Mouse (Mus musculus) liver, embryonic 13.5 days (tissue): ENCODE measurements around the gene Tubgcp6. TPM values are rescaled to one million over a fixed set of nuclear protein-coding genes. Genes with fewer than 3 reads are reported as not detected.
A peak's percentile ranks its signal among the peaks of the same experiment; 100 is the strongest.

Source experiments
- ATAC-seq: fragments of 200-750 bp; cut with Nextera tagmentation; 2 replicates; pipeline ENCODE4 v1.8.0; 2017; ENCODE audit warnings: low read depth, mild to moderate bottlenecking, moderate number of reproducible peaks, moderate library complexity
- DNase-seq: peaks from one replicate; pipeline ENCODE4 v3.0.0; 2022
- H3K27ac ChIP-seq: fragments of 300-500 bp; sonication (generic); 2 replicates; pipeline ENCODE4 v1.5.1; 2015; ENCODE audit warnings: moderate library complexity, mild to moderate bottlenecking, inconsistent platforms
- H3K27me3 ChIP-seq: fragments of 300-500 bp; sonication (generic); 2 replicates; pipeline ENCODE4 v1.6.1; 2015; ENCODE audit warnings: mild to moderate bottlenecking, inconsistent platforms
- H3K36me3 ChIP-seq: fragments of 300-500 bp; sonication (generic); 2 replicates; pipeline ENCODE4 v1.6.1; 2015; ENCODE audit warnings: mild to moderate bottlenecking, inconsistent platforms
- H3K4me1 ChIP-seq: fragments of 300-500 bp; sonication (generic); replicated peaks from 2 replicates; pipeline ENCODE4 v1.6.1; 2015; ENCODE audit warnings: inconsistent platforms
- H3K4me2 ChIP-seq: fragments of 300-500 bp; sonication (generic); 2 replicates; pipeline ENCODE4 v1.6.1; 2015; ENCODE audit warnings: inconsistent platforms, mild to moderate bottlenecking, moderate library complexity
- H3K4me3 ChIP-seq: fragments of 300-500 bp; sonication (generic); replicated peaks from 2 replicates; pipeline ENCODE4 v1.5.1; 2015; ENCODE audit warnings: mild to moderate bottlenecking, inconsistent platforms
- H3K9ac ChIP-seq: fragments of 300-500 bp; sonication (generic); 2 replicates; pipeline ENCODE4 v1.6.1; 2015; ENCODE audit warnings: mild to moderate bottlenecking, inconsistent platforms
- H3K9me3 ChIP-seq: fragments of 300-500 bp; sonication (generic); replicated peaks from 2 replicates; pipeline ENCODE4 v1.6.1; 2016; ENCODE audit warnings: inconsistent platforms
- WGBS: fragments of 180-500 bp; shearing (Covaris S2); methylation state at CpG from one replicate; pipeline ENCODE4 v1.1.7; 2015; ENCODE audit not compliant: insufficient replicate concordance; 5-methylcytosine and 5-hydroxymethylcytosine counted together
- polyA plus RNA-seq: library from polyadenylated mRNA; unstranded; fragments of >200 nt; fragmentation: Nextera tagmentation; extraction: Ambion mirVana; gene quantifications from 2 replicates; pipeline ENCODE4 v1.2.1, GENCODE M21; 2015

The Tubgcp6 gene
- polyA plus RNA-seq, 1 experiment from 2014 or later, result 6.5 TPM

GRCm38 (mm10) chr15:89141443-89141842 lies 18.5 kb upstream of the Tubgcp6 start:
- Histone ChIP-seq H3K9me3 (no peaks in the 10 kb centered on the region), H3K27ac (no peak overlapping the region), H3K4me2 (no peak overlapping the region), H3K27me3 (peaks cover 98% of the 10 kb centered on the region), H3K4me3 (no peak overlapping the region), H3K4me1 (peaks cover 16% of the 10 kb centered on the region), H3K36me3 (no peaks in the 10 kb centered on the region), H3K9ac (no peak overlapping the region)
- no peak for DNase-seq
- WGBS, result 22% methylated on average over 5 of the region's 5 CpGs
- ATAC-seq, result no peak

GRCm38 (mm10) chr15:89140659-89141252 lies 17.8 kb upstream of the Tubgcp6 start, which contains the start of gene Mapk12:
Mapk12 (minus strand) TSS chr15:89140703.
- peak within 1 kb of the TSS; percentile 47 for H3K4me3 ChIP-seq
- peak within 1 kb of the TSS; percentile 59 for H3K4me2 ChIP-seq
- H3K27me3 ChIP-seq, result peaks cover 98% of the 10 kb centered on the region
- 0 out of 2 replicates have a peak, but pooled peaks have one; percentile 30 for ATAC-seq
- WGBS, result under 1% methylated on average over 21 of the region's 21 CpGs
- H3K36me3 ChIP-seq, result no peaks in the 10 kb centered on the region
- H3K9ac ChIP-seq, result peak within 1 kb of the TSS; percentile 29; the same call in 1 of the 2 replicates
- H3K27ac ChIP-seq, result no peak within 1 kb of the TSS
- H3K9me3 ChIP-seq, result no peaks in the 10 kb centered on the region
- no peak for DNase-seq
- peaks cover 12% of the 10 kb centered on the region; the same call in 1 of the 2 replicates for H3K4me1 ChIP-seq

GRCm38 (mm10) chr15:89140048-89140658 lies 17.2 kb upstream of the Tubgcp6 start:
- H3K4me1 ChIP-seq, result peaks cover 12% of the 10 kb centered on the region; the same call in 1 of the 2 replicates
- peaks cover 98% of the 10 kb centered on the region for H3K27me3 ChIP-seq
- 0 out of 2 replicates have a peak, but pooled peaks have one; percentile 4 for ATAC-seq
- no peak overlapping the region for H3K27ac ChIP-seq
- H3K4me2 ChIP-seq, result peak overlapping the region; percentile 59
- H3K9me3 ChIP-seq, result no peaks in the 10 kb centered on the region
- H3K9ac ChIP-seq, result peak overlapping the region; percentile 29; the same call in 1 of the 2 replicates
- 1% methylated on average over 53 of the region's 53 CpGs for WGBS
- peak overlapping the region; percentile 47 for H3K4me3 ChIP-seq
- H3K36me3 ChIP-seq, result no peaks in the 10 kb centered on the region
- DNase-seq, result no peak

GRCm38 (mm10) chr15:89138531-89138930 lies 15.6 kb upstream of the Tubgcp6 start:
- Histone ChIP-seq H3K27me3 (peaks cover 90% of the 10 kb centered on the region), H3K4me1 (peaks cover 12% of the 10 kb centered on the region; the same call in 1 of the 2 replicates)

GRCm38 (mm10) chr15:89138046-89138405 lies 15.1 kb upstream of the Tubgcp6 start:
- 57% methylated on average over 7 of the region's 7 CpGs for WGBS
- no peak for ATAC-seq
- Histone ChIP-seq H3K9ac (no peak overlapping the region), H3K4me2 (no peak overlapping the region), H3K4me1 (peaks cover 12% of the 10 kb centered on the region; the same call in 1 of the 2 replicates), H3K27ac (no peak overlapping the region), H3K27me3 (peaks cover 86% of the 10 kb centered on the region), H3K36me3 (no peaks in the 10 kb centered on the region), H3K9me3 (no peaks in the 10 kb centered on the region), H3K4me3 (no peak overlapping the region)
- no peak for DNase-seq

More at GRCm38 (mm10) chr15:89138531-89138930, 15.6 kb upstream of the Tubgcp6 start:
- H3K4me2 ChIP-seq, result no peak overlapping the region
- DNase-seq, result no peak
- 61% methylated on average over 6 of the region's 6 CpGs for WGBS
- ATAC-seq, result no peak
- H3K27ac ChIP-seq, result no peak overlapping the region
- no peaks in the 10 kb centered on the region for H3K36me3 ChIP-seq
- no peak overlapping the region for H3K4me3 ChIP-seq
- H3K9me3 ChIP-seq, result no peaks in the 10 kb centered on the region
- no peak overlapping the region for H3K9ac ChIP-seq

- DNase-seq (no peak), ATAC-seq (no peak)
- Histone ChIP-seq H3K27me3 (peaks cover 86% of the 10 kb centered on the region), H3K36me3 (no peaks in the 10 kb centered on the region), H3K4me2 (no peak overlapping the region), H3K9ac (no peak overlapping the region), H3K27ac (no peak overlapping the region), H3K9me3 (no peaks in the 10 kb centered on the region), H3K4me1 (peaks cover 12% of the 10 kb centered on the region; the same call in 1 of the 2 replicates), H3K4me3 (no peak overlapping the region)
- 57% methylated on average over 11 of the region's 11 CpGs for WGBS
Measured at GRCm38 (mm10) chr15:89137378-89138045, 14.6 kb upstream of the Tubgcp6 start.

- DNase-seq (no peak), ATAC-seq (no peak)
- no peaks in the 10 kb centered on the region for H3K9me3 ChIP-seq
- no peak overlapping the region for H3K9ac ChIP-seq
- no peak overlapping the region for H3K4me3 ChIP-seq
- peaks cover 77% of the 10 kb centered on the region for H3K27me3 ChIP-seq
- H3K4me1 ChIP-seq, result peaks cover 12% of the 10 kb centered on the region; the same call in 1 of the 2 replicates
- no peak overlapping the region for H3K27ac ChIP-seq
- no peaks in the 10 kb centered on the region for H3K36me3 ChIP-seq
- 67% methylated on average over 5 of the region's 5 CpGs for WGBS
- no peak overlapping the region for H3K4me2 ChIP-seq
Measured at GRCm38 (mm10) chr15:89136461-89137155, 13.7 kb upstream of the Tubgcp6 start.

GRCm38 (mm10) chr15:89131316-89131715 lies 8.4 kb upstream of the Tubgcp6 start:
- H3K27me3 ChIP-seq, result peaks cover 38% of the 10 kb centered on the region
- H3K9ac ChIP-seq, result no peak overlapping the region
- no peak overlapping the region for H3K4me2 ChIP-seq
- no peak overlapping the region for H3K27ac ChIP-seq
- no peaks in the 10 kb centered on the region for H3K36me3 ChIP-seq
- 15% methylated on average over 3 of the region's 3 CpGs for WGBS
- no peak for DNase-seq
- peaks cover 22% of the 10 kb centered on the region for H3K4me1 ChIP-seq
- no peak overlapping the region for H3K4me3 ChIP-seq
- no peak for ATAC-seq
- no peaks in the 10 kb centered on the region for H3K9me3 ChIP-seq

- Histone ChIP-seq H3K36me3 (peaks cover 2% of the 10 kb centered on the region; the same call in 1 of the 2 replicates), H3K9me3 (no peaks in the 10 kb centered on the region), H3K9ac (no peak overlapping the region), H3K4me2 (no peak overlapping the region), H3K27me3 (peaks cover 28% of the 10 kb centered on the region), H3K27ac (no peak overlapping the region), H3K4me3 (no peak overlapping the region), H3K4me1 (peaks cover 22% of the 10 kb centered on the region)
- no peak for DNase-seq
- no peak for ATAC-seq
Measured at GRCm38 (mm10) chr15:89130245-89130644, 7.3 kb upstream of the Tubgcp6 start.

- Histone ChIP-seq H3K36me3 (peaks cover 5% of the 10 kb centered on the region; the same call in 1 of the 2 replicates), H3K9me3 (no peaks in the 10 kb centered on the region), H3K4me2 (peak within 1 kb of the TSS; percentile 90), H3K4me1 (peaks cover 31% of the 10 kb centered on the region), H3K4me3 (peak within 1 kb of the TSS; percentile 69), H3K27ac (peak within 1 kb of the TSS; percentile 81), H3K27me3 (peaks cover 19% of the 10 kb centered on the region), H3K9ac (peak within 1 kb of the TSS; percentile 80)
- 4% methylated on average over 36 of the region's 36 CpGs for WGBS
- peak; percentile 88 for ATAC-seq
- DNase-seq, result peak; percentile 74
Measured at GRCm38 (mm10) chr15:89128382-89129350, 5.8 kb upstream of the Tubgcp6 start, which contains the start of gene Hdac10. Hdac10 (minus strand) TSS chr15:89128700.
